Comparison of ENCODE assay signal across 9 mouse cellular contexts in the genomic region with DNA sequence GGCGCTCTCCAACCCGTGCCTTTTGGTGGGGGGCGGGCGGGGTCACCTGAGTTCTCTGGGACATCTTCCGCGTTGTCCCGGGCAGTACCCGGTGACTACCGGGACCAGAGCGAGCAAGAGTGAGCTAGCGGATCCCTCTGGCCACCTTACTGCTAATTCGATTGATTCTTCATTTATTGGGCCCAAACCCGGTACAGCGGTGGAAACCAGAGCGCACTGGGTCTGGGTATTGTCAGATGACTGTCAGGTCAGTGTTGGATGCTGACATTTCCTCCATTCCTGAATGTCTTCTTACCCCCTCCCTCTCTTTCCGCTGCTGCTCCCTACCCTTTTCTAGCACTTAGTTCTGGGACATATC. TPM values are rescaled to one million over a fixed set of nuclear protein-coding genes. Genes with fewer than 3 reads are reported as not detected.
A peak's percentile ranks its signal among the peaks of the same experiment; 100 is the strongest.
DNase-seq lines count a peak whose midpoint lies in the region; ATAC-seq and TF ChIP-seq lines count a peak whose summit lies in the region.
"Had no signal": no experiment of that assay in that cellular context is flagged by ENCODE, and none has a peak within 500 bp of the region (broad histone marks: within the 10 kb centered on the region; RNA-seq: fewer than 3 reads in every experiment).

No protein-coding gene starts in this region.

- H3K4me3 ChIP-seq in testis, adult 2 months (ENCODE audit: control insufficient read depth, low read depth, low read length) = peak overlapping the region; percentile 86
- peak overlapping the region; percentile 82 for H3K4me3 ChIP-seq in limb, embryonic 14.5 days (replicated peaks; ENCODE audit: low read length)
- peak overlapping the region; percentile 83 for H3K4me3 ChIP-seq in stomach, postnatal 0 days (ENCODE audit: low read depth, low read length)

- no peaks in the 10 kb centered on the region; the same call in 1 of the 2 replicates for H3K27me3 ChIP-seq in testis, adult 2 months (ENCODE audit: control insufficient read depth, insufficient read depth, low read length)
- H3K27me3 ChIP-seq in limb, embryonic 14.5 days (ENCODE audit: control insufficient read depth, insufficient read depth, low read length) = peaks cover 24% of the 10 kb centered on the region
- peaks cover 5% of the 10 kb centered on the region; the same call in 1 of the 2 replicates for H3K27me3 ChIP-seq in stomach, postnatal 0 days (ENCODE audit: control insufficient read depth, insufficient read depth, low read length)

- H3K9me3 ChIP-seq in limb, embryonic 14.5 days (ENCODE audit: control insufficient read depth, low read length) = no peaks in the 10 kb centered on the region
- no peaks in the 10 kb centered on the region for H3K9me3 ChIP-seq in stomach, postnatal 0 days (ENCODE audit: control insufficient read depth, low read length)

- DNase-seq in embryo, embryonic 10.5 days (ENCODE audit: low spot score) = peak; percentile 46
- no peak for DNase-seq in embryo, embryonic 10 days (ENCODE audit: low spot score)
- no peak for DNase-seq in testis, postnatal 14 days (ENCODE audit: low spot score)
- no peak for DNase-seq in limb, embryonic 14.5 days (ENCODE audit: low spot score)
- DNase-seq in stomach, postnatal 0 days (ENCODE audit: low spot score) = no peak
- DNase-seq in adrenal gland, postnatal 10 days = no peak
- no peak for DNase-seq in gastrocnemius, adult 18-20 months (ENCODE audit: low spot score)

- peak overlapping the region; percentile 75 for H3K9ac ChIP-seq in limb, embryonic 14.5 days (ENCODE audit: low read depth, low read length, severe bottlenecking)
- peak overlapping the region; percentile 76 for H3K9ac ChIP-seq in stomach, postnatal 0 days (ENCODE audit: low read length)

- no peak for ATAC-seq in limb, embryonic 14.5 days (ENCODE audit: low FRiP score, low read depth)
- ATAC-seq in stomach, postnatal 0 days (ENCODE audit: low FRiP score, low TSS enrichment) = peak; percentile 3; the same call in 1 of the 2 replicates

- peaks cover 13% of the 10 kb centered on the region for H3K4me1 ChIP-seq in testis, adult 2 months (ENCODE audit: control insufficient read depth, insufficient read depth, low read length)
- 0 out of 2 replicates have a peak, but pooled peaks cover 8% of the 10 kb centered on the region for H3K4me1 ChIP-seq in limb, embryonic 14.5 days (ENCODE audit: control insufficient read depth, insufficient read depth, low read length)
- no peaks in the 10 kb centered on the region for H3K4me1 ChIP-seq in stomach, postnatal 0 days (replicated peaks; ENCODE audit: control insufficient read depth, insufficient read depth)

- no peaks in the 10 kb centered on the region for H3K36me3 ChIP-seq in testis, adult 2 months (ENCODE audit: control insufficient read depth, insufficient read depth, low read length)
- 0 out of 2 replicates have a peak, but pooled peaks cover 5% of the 10 kb centered on the region for H3K36me3 ChIP-seq in limb, embryonic 14.5 days (ENCODE audit: control insufficient read depth, insufficient read depth, low read length)
- no peaks in the 10 kb centered on the region for H3K36me3 ChIP-seq in stomach, postnatal 0 days (ENCODE audit: control insufficient read depth, insufficient read depth, low read length)

- no peak overlapping the region for H3K27ac ChIP-seq in testis, adult 2 months (ENCODE audit: control insufficient read depth, insufficient read depth, low read depth, low read length)
- H3K27ac ChIP-seq in limb, embryonic 14.5 days (replicated peaks; ENCODE audit: low read depth, low read length) = peak overlapping the region; percentile 79; the same call in 1 of the 2 replicates
- H3K27ac ChIP-seq in stomach, postnatal 0 days (replicated peaks) = peak overlapping the region; percentile 88

- TF ChIP-seq POLR2A in testis, adult 2 months (IDR thresholded peaks at IDR 0.05; ENCODE audit: control insufficient read depth, low read depth, low read length) = no peak
- TF ChIP-seq POLR2A in limb, embryonic 14.5 days (IDR thresholded peaks at IDR 0.05; ENCODE audit: borderline replicate concordance, extremely low read depth, insufficient read depth, insufficient read length) = no peak

- no peak for TF ChIP-seq EP300 in stomach, postnatal 0 days (optimal IDR thresholded peaks at IDR 0.05)

- WGBS in limb, embryonic 14.5 days = 0% methylated on average over 15 of the region's 16 CpGs
- under 1% methylated on average over 16 of the region's 16 CpGs for WGBS in stomach, postnatal 0 days

- peak overlapping the region; percentile 99 for H3K4me2 ChIP-seq in limb, embryonic 14.5 days (replicated peaks; ENCODE audit: low read depth, low read length, severe bottlenecking)
- peak overlapping the region; percentile 99 for H3K4me2 ChIP-seq in stomach, postnatal 0 days (replicated peaks; ENCODE audit: low read depth)

- TF ChIP-seq CTCF in testis, adult 2 months (IDR thresholded peaks at IDR 0.05; ENCODE audit: control insufficient read depth, insufficient read depth, insufficient replicate concordance, low read depth, low read length) = no peak
- no peak for TF ChIP-seq CTCF in stomach, postnatal 0 days (IDR thresholded peaks at IDR 0.05; ENCODE audit: low read depth)

RNA-seq across cellular contexts. Expression of a gene that starts 0.7 kb away (rescaled TPM):
- 0.31 and 0.43 TPM in 2 replicates for polyA plus RNA-seq in testis, adult 2 months (2012; rRNA removed)
- polyA plus RNA-seq in limb, embryonic 14.5 days (2012; rRNA removed) = 13.9 and 14.3 TPM in 2 replicates
- 10.4 and 10.8 TPM in 2 replicates for polyA plus RNA-seq in limb, embryonic 14.5 days (2014; fragmentation: Nextera tagmentation; extraction: Ambion mirVana)
- 4.3 and 4.4 TPM in 2 replicates for polyA plus RNA-seq in stomach, postnatal 0 days (2015; fragmentation: Nextera tagmentation; extraction: Ambion mirVana)
- total RNA-seq in adrenal gland, postnatal 10 days (2021) = 1 to 10 TPM; 5.1 to 6.1 TPM
- total RNA-seq in gastrocnemius, adult 18-20 months (2021) = 1 to 10 TPM; 2.0 to 2.2 TPM
- polyA plus RNA-seq: erythroblast, embryonic 14.5 days had no signal
